Mouse (Mus musculus): ENCODE data around the gene Mrps23.

DNA sequence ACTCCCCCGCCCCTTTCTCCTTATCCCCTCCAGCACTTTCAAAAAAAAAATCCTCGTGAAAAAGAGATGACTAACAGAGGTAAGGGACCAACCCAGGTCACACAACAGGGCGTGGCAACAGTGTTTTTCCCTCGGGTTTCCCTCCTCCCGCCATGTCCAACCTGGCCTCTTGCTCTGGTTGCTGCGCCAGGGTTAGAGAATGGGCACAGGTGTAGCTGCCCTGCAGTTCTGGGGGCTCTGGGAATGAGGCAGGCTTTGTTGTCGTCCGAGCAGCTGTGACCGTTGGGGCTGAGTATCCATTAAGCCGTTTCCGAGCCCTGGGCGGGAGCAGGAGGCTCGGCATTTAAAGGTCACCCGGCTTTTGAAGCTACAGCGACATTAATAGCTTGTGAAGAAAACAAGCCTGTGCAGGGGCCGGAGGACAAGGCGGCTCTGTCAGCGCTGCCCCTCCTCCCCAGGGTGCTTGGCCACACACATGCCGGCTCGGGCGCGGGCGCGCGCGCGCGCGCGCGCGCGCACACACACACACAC, 43.1 kb upstream of the Mrps23 start:
- TF ChIP-seq GATA1 (IDR thresholded peaks at IDR 0.05; ENCODE audit: low read length) (no peak), TAL1 (IDR thresholded peaks at IDR 0.05; ENCODE audit: low read length) (no peak)
